Mouse (Mus musculus) c-Kit-positive CD71-positive TER-119-negative erythroid progenitor cells, embryonic 14.5 days (primary cell): ENCODE measurements around the gene Olfr1086.
"Not testable (repeated sequence)": the region's sequence is repeated elsewhere in the genome, so short reads cannot be mapped to it uniquely, and the experiment has no call there.

Experiments used
- DNase-seq: peaks from one replicate; pipeline ENCODE4 v3.0.0-alpha.2; 2013; ENCODE audit warnings: low read depth

The Olfr1086 gene

DNA sequence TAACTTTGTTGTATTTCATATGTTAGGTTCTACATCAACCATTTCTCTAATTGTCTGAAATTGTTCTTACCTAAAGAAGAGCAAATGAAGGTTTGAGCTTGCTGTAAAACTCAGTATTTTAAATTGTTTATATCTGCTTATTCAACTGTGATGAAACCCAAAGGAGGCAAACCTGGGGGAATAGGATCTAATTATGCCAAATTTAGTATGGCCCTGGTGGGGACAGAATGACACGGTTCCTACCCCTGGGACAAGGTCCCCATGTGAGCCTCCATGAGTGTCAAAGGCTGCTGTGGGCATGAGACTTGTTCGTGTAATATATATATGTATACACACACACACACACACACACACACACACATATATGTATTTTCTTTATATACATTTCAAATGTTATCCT is at the start of gene Olfr1086:
Olfr1086 (minus strand) TSS at position 101 of the 400 bp plus-strand sequence.
- no peak for DNase-seq

- no peak for DNase-seq
Observed at GRCm38 (mm10) chr2:86698295-86698694, 18.4 kb upstream of the Olfr1086 start, which contains the start of gene Olfr1087. Gene Olfr1087, minus strand, starts transcription at chr2:86698395.

DNA sequence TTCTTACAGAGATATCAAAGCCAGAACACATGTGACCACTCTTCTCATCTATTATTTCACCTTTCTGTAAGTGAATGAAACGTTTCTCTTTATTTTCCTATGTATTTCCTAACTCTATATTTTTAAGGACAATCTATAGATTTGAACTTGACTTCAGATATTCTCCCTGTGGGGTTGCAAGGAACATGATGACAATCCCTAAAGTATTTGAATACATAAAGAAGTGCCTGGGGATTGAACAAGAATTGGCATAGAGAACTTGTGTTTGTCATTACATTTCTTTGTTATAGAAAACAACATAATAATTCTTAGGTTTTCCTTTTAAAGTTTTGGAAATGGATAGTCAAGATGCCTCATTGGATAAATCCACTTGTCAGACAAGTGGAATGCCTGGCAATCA is 18.0 kb downstream of the Olfr1086 start, which contains the start of gene Olfr1085:
Olfr1085 (minus strand) TSS at position 101 of the 400 bp plus-strand sequence.
- DNase-seq: no peak

- not testable (repeated sequence) for DNase-seq
Observed at GRCm38 (mm10) chr2:86639625-86640024, 40.3 kb downstream of the Olfr1086 start, which contains the start of gene Olfr1084. Gene Olfr1084, minus strand, starts transcription at chr2:86639725.
